Mouse (Mus musculus): Measurements from ENCODE around the gene Tarsl2. TPM values are rescaled to one million over a fixed set of nuclear protein-coding genes. Genes with fewer than 3 reads are reported as not detected.

Gene Tarsl2
- total and polyA plus RNA-seq, 3 experiments, result 3.3 to 4.2 (median 4.0) TPM

GRCm38 (mm10) chr7:65693301-65693821, 48.7 kb downstream of the Tarsl2 start (continued):
- TF ChIP-seq PAX5 (IDR thresholded peaks at IDR 0.05; ENCODE audit: low read length) (no peak), MEF2A (IDR thresholded peaks at IDR 0.05; ENCODE audit: borderline replicate concordance, low read depth, low read length) (no peak), CHD2 (IDR thresholded peaks at IDR 0.05; ENCODE audit: low read length) (no peak), NELFE (IDR thresholded peaks at IDR 0.05; ENCODE audit: low read depth, low read length) (peak; percentile 70), MAZ (IDR thresholded peaks at IDR 0.05; ENCODE audit: low read depth, low read length) (no peak), CHD1 (IDR thresholded peaks at IDR 0.05; ENCODE audit: low read depth, low read length) (no peak), MAFK (IDR thresholded peaks at IDR 0.05; ENCODE audit: insufficient replicate concordance, low read length) (no peak), ETS1 (conservative IDR thresholded peaks at IDR 0.05; ENCODE audit: low read depth, low read length) (no peak), ZMIZ1 (IDR thresholded peaks at IDR 0.05; ENCODE audit: low read depth, low read length) (0 out of 2 replicates have a peak, but pooled peaks have one; percentile 50), GABPA (IDR thresholded peaks at IDR 0.05; ENCODE audit: insufficient replicate concordance, low read depth, low read length) (no peak), NRF1 (IDR thresholded peaks at IDR 0.05; ENCODE audit: low read depth, low read length) (peak; percentile 87), KAT2A (IDR thresholded peaks at IDR 0.05; ENCODE audit: insufficient replicate concordance, low read length) (no peak), ZKSCAN1 (IDR thresholded peaks at IDR 0.05; ENCODE audit: borderline replicate concordance, low read depth, low read length) (no peak), ELF1 (IDR thresholded peaks at IDR 0.05; ENCODE audit: low read depth, low read length) (peak; percentile 87), POLR2A (IDR thresholded peaks at IDR 0.05; ENCODE audit: low read depth, low read length) (peak; percentile 75), ZNF384 (IDR thresholded peaks at IDR 0.05; ENCODE audit: low read depth, low read length) (no peak), POLR2AphosphoS2 (IDR thresholded peaks at IDR 0.05; ENCODE audit: low read depth, low read length) (no peak), ZC3H11A (IDR thresholded peaks at IDR 0.05; ENCODE audit: low read depth, low read length) (no peak), UBTF (IDR thresholded peaks at IDR 0.05; ENCODE audit: low read depth, low read length) (no peak), RCOR1 (conservative IDR thresholded peaks at IDR 0.05; ENCODE audit: low read depth, low read length) (no peak), USF2 (conservative IDR thresholded peaks at IDR 0.05; ENCODE audit: low read depth, low read length) (no peak)

GRCm38 (mm10) chr7:65696450-65696849, 51.8 kb downstream of the Tarsl2 start:
- H3K4me1 ChIP-seq (ENCODE audit: control insufficient read depth in 1 of 2, insufficient read depth in 2 of 2), result peaks cover 3 to 17% of the 10 kb centered on the region in 2 experiments; a peak in 3 of 4 replicates
- H3K9me3 ChIP-seq (replicated peaks; ENCODE audit: low read length), result no peaks in the 10 kb centered on the region
- no peak overlapping the region for H3K9ac ChIP-seq (ENCODE audit: insufficient read depth, low read depth)
- dilution Hi-C loops (cut with MboI; ENCODE audit: extremely low pct_ligation_motif_present, extremely low pct_unique_long_range_greater_than_20kb, low sequenced_read_pairs) (no loop called here), in situ Hi-C loops (cut with MboI; ENCODE audit: low pct_ligation_motif_present, low pct_unique_long_range_greater_than_20kb, low sequenced_read_pairs) (no loop called here)
- peaks cover 25 to 64% of the 10 kb centered on the region in 2 experiments for H3K36me3 ChIP-seq (replicated peaks in 1 of 2; ENCODE audit: control insufficient read depth in 1 of 2, insufficient read depth in 1 of 2, low read length in 1 of 2)
- H3K79me2 ChIP-seq (replicated peaks; ENCODE audit: control insufficient read depth, extremely low read depth, insufficient read depth, poor library complexity, severe bottlenecking), result peaks cover 11% of the 10 kb centered on the region
- no peak for DNase-seq (ENCODE audit: extremely low read depth)
- no peaks in the 10 kb centered on the region for H3K27me3 ChIP-seq (replicated peaks)
- no peak overlapping the region for H3K4me2 ChIP-seq (ENCODE audit: insufficient read depth, low read depth, poor library complexity, severe bottlenecking)
- no peak overlapping the region for H3K4me3 ChIP-seq (replicated peaks in 1 of 3; ENCODE audit: low read depth in 2 of 3, low read length in 2 of 3, poor library complexity in 1 of 3)
- TF ChIP-seq CTCF (conservative IDR thresholded peaks at IDR 0.05 in 1 of 2, IDR thresholded peaks at IDR 0.05 in 1 of 2; ENCODE audit: low read depth in 2 of 2, low read length in 2 of 2) (peak; percentile 34 to 35; a peak in 3 of 4 replicates), UBTF (IDR thresholded peaks at IDR 0.05; ENCODE audit: low read depth, low read length) (no peak), MYC (IDR thresholded peaks at IDR 0.05; ENCODE audit: low read depth, low read length) (0 out of 2 replicates have a peak, but pooled peaks have one; percentile 65)
- no peak overlapping the region for H3K27ac ChIP-seq (ENCODE audit: insufficient read depth, low read depth)

Measured in CH12.LX (cell line).